Mouse (Mus musculus): Measurements from ENCODE around the gene App. TPM values are rescaled to one million over a fixed set of nuclear protein-coding genes. Genes with fewer than 3 reads are reported as not detected.

App gene
- polyA plus RNA-seq, 1 experiment from 2014 or later, result 297 TPM

DNA sequence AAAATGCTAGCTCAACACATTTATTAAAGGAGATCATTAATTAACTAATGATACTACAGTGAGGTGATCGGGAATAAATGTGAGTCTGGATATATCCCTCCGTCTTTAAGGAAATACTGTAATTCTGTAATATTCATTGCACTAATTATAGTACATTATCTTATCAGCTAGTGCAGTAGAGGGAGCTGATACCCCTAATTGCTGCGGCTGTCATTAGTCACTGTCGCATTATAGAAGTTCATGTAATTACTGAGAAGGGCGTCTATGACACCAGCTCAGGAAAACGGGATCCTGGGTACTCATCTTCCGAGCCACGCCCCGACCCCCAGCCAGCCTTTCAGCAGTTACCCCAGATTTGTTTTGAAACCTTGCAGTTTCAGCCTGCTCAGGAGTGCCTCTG is 209.6 kb downstream of the App start:
- Histone ChIP-seq H3K27me3 (ENCODE audit: control insufficient read depth, insufficient read depth, low read depth, low read length) (no peaks in the 10 kb centered on the region), H3K27ac (ENCODE audit: low read length) (no peak overlapping the region), H3K36me3 (ENCODE audit: control insufficient read depth, insufficient read depth, low read length) (peaks cover 28% of the 10 kb centered on the region), H3K4me1 (replicated peaks; ENCODE audit: control insufficient read depth, insufficient read depth, low read length) (no peaks in the 10 kb centered on the region), H3K9me3 (ENCODE audit: control insufficient read depth, low read length) (no peaks in the 10 kb centered on the region), H3K4me3 (ENCODE audit: low read length) (no peak overlapping the region), H3K9ac (ENCODE audit: low read length) (no peak overlapping the region), H3K4me2 (ENCODE audit: low read depth, low read length) (no peak overlapping the region)
- no peak for ATAC-seq (ENCODE audit: low read depth)
- 75% methylated on average over 9 of the region's 9 CpGs for WGBS

DNA sequence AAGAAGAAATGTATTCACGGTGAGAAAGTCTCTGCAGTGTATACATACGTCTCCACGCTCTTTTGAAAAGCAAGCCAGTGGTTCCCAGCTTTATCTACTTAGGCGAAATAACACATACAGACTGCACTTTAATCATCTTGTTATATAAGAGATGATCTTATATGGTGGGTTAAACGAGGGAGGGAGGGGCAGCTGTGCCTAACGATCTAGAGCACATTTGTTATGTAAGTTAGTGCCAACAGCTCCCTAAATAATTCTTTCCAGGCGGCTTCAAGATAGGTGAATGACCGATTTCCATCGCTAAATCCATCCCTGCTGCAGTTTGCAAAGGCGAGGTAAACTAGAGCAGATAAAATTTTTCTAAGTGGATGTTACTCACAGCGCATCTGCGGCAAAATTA is 210.0 kb downstream of the App start:
- Histone ChIP-seq H3K27me3 (ENCODE audit: control insufficient read depth, insufficient read depth, low read depth, low read length) (no peaks in the 10 kb centered on the region), H3K36me3 (ENCODE audit: control insufficient read depth, insufficient read depth, low read length) (peaks cover 28% of the 10 kb centered on the region), H3K4me1 (replicated peaks; ENCODE audit: control insufficient read depth, insufficient read depth, low read length) (no peaks in the 10 kb centered on the region), H3K9ac (ENCODE audit: low read length) (no peak overlapping the region), H3K27ac (ENCODE audit: low read length) (no peak overlapping the region), H3K4me3 (ENCODE audit: low read length) (no peak overlapping the region), H3K4me2 (ENCODE audit: low read depth, low read length) (no peak overlapping the region), H3K9me3 (ENCODE audit: control insufficient read depth, low read length) (no peaks in the 10 kb centered on the region)
- ATAC-seq (ENCODE audit: low read depth), result no peak
- WGBS, result 76% methylated on average over 12 of the region's 12 CpGs

DNA sequence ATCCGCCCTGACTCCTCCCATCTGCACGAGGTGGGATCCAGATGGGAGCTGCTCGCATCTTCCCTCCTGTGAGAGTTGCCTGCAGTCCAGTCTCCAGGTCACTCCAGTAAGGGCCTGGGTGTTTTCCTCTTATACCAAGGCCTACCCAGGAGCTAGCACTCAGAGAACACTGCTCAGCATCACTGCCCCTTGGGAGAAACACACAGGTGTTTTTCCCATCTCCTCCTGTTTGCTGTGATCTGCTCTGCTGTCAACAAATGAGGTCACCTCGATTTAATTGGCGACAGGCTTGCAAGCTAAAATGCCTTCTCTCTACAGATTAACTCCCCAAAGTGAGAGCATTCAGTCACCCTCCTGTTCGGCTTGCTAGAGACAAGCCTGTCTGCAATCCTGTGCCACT is 216.3 kb downstream of the App start:
- Histone ChIP-seq H3K4me3 (ENCODE audit: low read length) (no peak overlapping the region), H3K4me1 (replicated peaks; ENCODE audit: control insufficient read depth, insufficient read depth, low read length) (no peaks in the 10 kb centered on the region), H3K9ac (ENCODE audit: low read length) (no peak overlapping the region), H3K4me2 (ENCODE audit: low read depth, low read length) (no peak overlapping the region), H3K27ac (ENCODE audit: low read length) (no peak overlapping the region), H3K36me3 (ENCODE audit: control insufficient read depth, insufficient read depth, low read length) (peaks cover 32% of the 10 kb centered on the region), H3K9me3 (ENCODE audit: control insufficient read depth, low read length) (no peaks in the 10 kb centered on the region), H3K27me3 (ENCODE audit: control insufficient read depth, insufficient read depth, low read depth, low read length) (no peaks in the 10 kb centered on the region)
- no peak for ATAC-seq (ENCODE audit: low read depth)
- WGBS, result 66% methylated on average over 6 of the region's 6 CpGs

DNA sequence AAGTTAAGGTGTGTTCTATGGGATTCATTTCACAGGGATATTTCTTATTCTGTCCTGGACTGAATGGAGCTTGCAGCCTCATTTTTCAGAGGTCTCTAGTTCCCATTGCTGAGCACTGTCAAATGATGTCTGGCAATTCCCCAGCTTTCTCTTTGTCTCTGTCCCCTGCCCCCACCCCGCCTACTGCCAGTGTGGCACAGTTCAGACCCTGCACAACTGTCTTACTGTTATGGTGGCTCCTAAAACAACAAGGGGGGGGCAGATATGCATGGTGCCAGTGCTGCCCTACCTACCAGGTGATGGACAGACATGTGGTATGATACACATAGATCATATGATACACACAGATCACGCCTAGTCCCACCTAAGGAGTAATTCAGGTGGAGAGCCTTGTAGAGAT is 216.9 kb downstream of the App start:
- Histone ChIP-seq H3K4me3 (ENCODE audit: low read length) (no peak overlapping the region), H3K4me2 (ENCODE audit: low read depth, low read length) (no peak overlapping the region), H3K9ac (ENCODE audit: low read length) (no peak overlapping the region), H3K27me3 (ENCODE audit: control insufficient read depth, insufficient read depth, low read depth, low read length) (no peaks in the 10 kb centered on the region), H3K36me3 (ENCODE audit: control insufficient read depth, insufficient read depth, low read length) (peaks cover 31% of the 10 kb centered on the region), H3K9me3 (ENCODE audit: control insufficient read depth, low read length) (no peaks in the 10 kb centered on the region), H3K4me1 (replicated peaks; ENCODE audit: control insufficient read depth, insufficient read depth, low read length) (no peaks in the 10 kb centered on the region), H3K27ac (ENCODE audit: low read length) (peak overlapping the region; percentile 6; the same call in 1 of the 2 replicates)
- ATAC-seq (ENCODE audit: low read depth), result no peak
- WGBS, result 88% methylated on average over 2 of the region's 2 CpGs

DNA sequence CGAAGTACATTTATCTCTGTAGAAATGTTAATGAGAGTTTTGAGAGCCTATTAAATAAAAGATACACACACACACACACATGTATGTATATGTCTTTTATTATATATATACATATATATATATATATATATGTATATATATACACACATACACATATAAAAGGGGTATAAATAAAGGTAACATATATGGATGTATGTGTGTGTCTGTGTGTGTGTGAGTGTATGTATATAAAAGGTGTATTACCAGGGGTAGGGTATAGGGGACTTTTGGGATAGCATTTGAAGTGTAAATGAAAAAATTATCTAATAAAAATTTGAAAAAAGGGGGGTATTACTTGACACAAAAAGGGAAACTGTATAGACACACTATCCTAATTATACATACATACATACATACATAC is 217.7 kb downstream of the App start:
- H3K27me3 ChIP-seq (ENCODE audit: control insufficient read depth, insufficient read depth, low read depth, low read length), result no peaks in the 10 kb centered on the region
- peaks cover 27% of the 10 kb centered on the region for H3K36me3 ChIP-seq (ENCODE audit: control insufficient read depth, insufficient read depth, low read length)
- no peak overlapping the region for H3K4me2 ChIP-seq (ENCODE audit: low read depth, low read length)
- no peaks in the 10 kb centered on the region for H3K9me3 ChIP-seq (ENCODE audit: control insufficient read depth, low read length)
- H3K4me3 ChIP-seq (ENCODE audit: low read length), result no peak overlapping the region
- 0 out of 2 replicates have a peak, but pooled peaks have one; percentile 1 for ATAC-seq (ENCODE audit: low read depth)
- no peaks in the 10 kb centered on the region for H3K4me1 ChIP-seq (replicated peaks; ENCODE audit: control insufficient read depth, insufficient read depth, low read length)
- 50% methylated on average over 1 of the region's 1 CpGs for WGBS
- no peak overlapping the region for H3K27ac ChIP-seq (ENCODE audit: low read length)
- H3K9ac ChIP-seq (ENCODE audit: low read length), result no peak overlapping the region

DNA sequence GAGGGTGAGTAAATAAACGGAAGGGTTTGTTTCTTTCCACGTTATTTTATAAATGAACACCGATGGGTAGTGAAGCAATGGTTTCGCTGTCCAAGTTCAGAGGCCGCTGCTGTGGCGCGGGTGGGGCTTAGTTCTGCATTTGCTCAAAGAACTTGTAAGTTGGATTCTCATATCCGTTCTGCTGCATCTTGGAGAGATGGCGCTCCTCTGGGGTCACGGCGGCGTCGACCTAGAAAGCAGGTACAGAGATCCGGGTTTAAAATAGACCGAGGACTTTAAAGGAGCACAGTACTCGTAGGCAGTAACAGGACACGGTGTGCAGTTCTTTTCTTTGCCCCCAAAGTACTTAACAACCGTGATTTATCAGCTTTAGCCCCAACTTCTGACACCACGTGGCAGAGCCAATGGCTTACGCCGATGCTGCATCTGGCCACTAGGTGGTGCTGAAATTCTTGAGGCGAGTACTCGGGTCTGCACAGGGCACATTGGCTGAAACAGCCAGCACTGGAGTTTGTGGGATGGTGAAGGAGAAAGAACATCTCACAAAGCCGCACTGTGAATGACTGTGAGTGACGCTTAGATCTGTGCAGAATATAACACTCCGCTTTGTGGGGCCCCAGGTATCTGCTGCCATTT is 218.2 kb downstream of the App start:
- Histone ChIP-seq H3K9ac (ENCODE audit: low read length) (no peak overlapping the region), H3K4me2 (ENCODE audit: low read depth, low read length) (peak overlapping the region; percentile 38; the same call in 1 of the 2 replicates), H3K4me3 (ENCODE audit: low read length) (no peak overlapping the region), H3K4me1 (replicated peaks; ENCODE audit: control insufficient read depth, insufficient read depth, low read length) (no peaks in the 10 kb centered on the region), H3K36me3 (ENCODE audit: control insufficient read depth, insufficient read depth, low read length) (peaks cover 24% of the 10 kb centered on the region), H3K27ac (ENCODE audit: low read length) (no peak overlapping the region), H3K9me3 (ENCODE audit: control insufficient read depth, low read length) (no peaks in the 10 kb centered on the region), H3K27me3 (ENCODE audit: control insufficient read depth, insufficient read depth, low read depth, low read length) (no peaks in the 10 kb centered on the region)
- ATAC-seq (ENCODE audit: low read depth), result peak; percentile 89
- WGBS, result 31% methylated on average over 26 of the region's 26 CpGs

DNA sequence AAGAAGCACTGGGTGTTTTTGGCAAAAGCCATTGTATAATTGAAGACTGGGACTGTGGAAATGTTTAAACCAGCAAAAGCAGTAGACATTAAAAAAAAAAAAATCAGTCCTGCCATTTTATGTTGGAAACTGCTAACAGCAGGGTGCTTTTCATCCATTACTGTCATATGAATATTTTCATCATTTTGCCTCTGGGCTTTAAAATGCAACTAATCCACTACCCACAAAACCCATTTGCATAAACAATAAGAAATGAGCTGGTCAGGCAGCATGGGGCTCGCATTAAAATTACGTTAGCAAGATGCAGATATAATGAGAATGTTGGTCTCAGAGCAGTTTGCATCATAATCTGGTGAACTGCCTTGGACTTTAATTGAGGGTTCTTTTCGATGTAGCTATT is 242.5 kb downstream of the App start:
- Histone ChIP-seq H3K36me3 (ENCODE audit: control insufficient read depth, insufficient read depth, low read length) (no peaks in the 10 kb centered on the region), H3K4me3 (ENCODE audit: low read length) (no peak overlapping the region), H3K9me3 (ENCODE audit: control insufficient read depth, low read length) (no peaks in the 10 kb centered on the region), H3K4me1 (replicated peaks; ENCODE audit: control insufficient read depth, insufficient read depth, low read length) (no peaks in the 10 kb centered on the region), H3K27ac (ENCODE audit: low read length) (no peak overlapping the region), H3K4me2 (ENCODE audit: low read depth, low read length) (no peak overlapping the region), H3K27me3 (ENCODE audit: control insufficient read depth, insufficient read depth, low read depth, low read length) (no peaks in the 10 kb centered on the region), H3K9ac (ENCODE audit: low read length) (no peak overlapping the region)
- ATAC-seq (ENCODE audit: low read depth), result no peak
- 89% methylated on average over 3 of the region's 3 CpGs for WGBS

DNA sequence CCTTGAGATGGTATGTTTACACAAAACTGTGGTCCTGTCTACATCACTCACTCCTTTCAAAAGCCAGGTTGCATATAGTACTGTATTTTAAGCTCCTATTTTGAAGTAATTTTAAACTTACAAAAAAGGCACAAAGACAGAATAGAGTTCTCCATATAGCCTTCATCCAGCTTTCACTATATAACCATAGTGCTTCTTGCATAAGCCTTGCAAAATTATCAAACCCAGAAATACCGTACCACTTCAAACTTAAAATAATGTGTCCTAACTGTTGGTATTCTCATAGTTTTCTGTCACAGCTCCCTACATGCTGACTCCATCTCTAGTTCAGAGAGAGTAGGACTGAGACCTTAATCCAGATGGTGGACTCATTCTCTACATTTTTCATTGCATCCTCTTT is 245.7 kb downstream of the App start:
- no peak for ATAC-seq (ENCODE audit: low read depth)
- Histone ChIP-seq H3K4me1 (replicated peaks; ENCODE audit: control insufficient read depth, insufficient read depth, low read length) (no peaks in the 10 kb centered on the region), H3K4me2 (ENCODE audit: low read depth, low read length) (no peak overlapping the region), H3K27me3 (ENCODE audit: control insufficient read depth, insufficient read depth, low read depth, low read length) (no peaks in the 10 kb centered on the region), H3K4me3 (ENCODE audit: low read length) (no peak overlapping the region), H3K9ac (ENCODE audit: low read length) (no peak overlapping the region), H3K9me3 (ENCODE audit: control insufficient read depth, low read length) (no peaks in the 10 kb centered on the region), H3K27ac (ENCODE audit: low read length) (no peak overlapping the region), H3K36me3 (ENCODE audit: control insufficient read depth, insufficient read depth, low read length) (no peaks in the 10 kb centered on the region)
- WGBS, result 95% methylated on average over 1 of the region's 1 CpGs

DNA sequence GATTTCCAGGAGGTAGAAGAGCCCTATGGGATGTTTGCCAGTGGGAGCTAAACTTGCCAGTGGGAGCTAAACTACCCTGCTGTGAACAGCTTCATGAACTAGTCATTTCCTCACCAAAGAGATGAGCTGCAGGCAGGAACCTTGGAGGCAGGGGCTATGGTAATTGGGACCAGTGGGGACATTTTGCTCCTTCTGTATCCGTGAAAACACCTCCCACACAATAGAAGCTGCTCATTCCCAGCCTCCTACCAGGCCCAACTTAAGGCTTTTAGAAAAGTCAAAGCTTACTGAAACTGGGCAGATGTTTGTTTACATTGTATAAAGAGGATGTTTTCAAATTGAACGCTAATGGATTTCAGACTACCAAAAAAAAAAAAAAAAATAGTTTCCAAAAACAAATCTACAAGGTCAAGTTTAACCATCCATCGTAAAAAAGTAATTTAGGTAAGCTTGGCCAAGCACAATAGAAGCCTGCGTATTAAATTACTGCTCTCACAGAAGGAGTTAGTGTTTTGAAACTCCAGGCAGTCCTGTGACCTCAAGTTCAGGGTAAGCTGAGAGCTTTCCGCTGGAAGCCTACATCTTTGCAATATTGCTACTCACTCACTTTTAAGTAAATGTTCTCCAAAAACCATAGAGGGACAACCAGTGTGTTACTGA is 253.8 kb downstream of the App start:
- H3K4me3 ChIP-seq (ENCODE audit: low read length), result no peak overlapping the region
- no peak overlapping the region for H3K4me2 ChIP-seq (ENCODE audit: low read depth, low read length)
- H3K27ac ChIP-seq (ENCODE audit: low read length), result peak overlapping the region; percentile 20; the same call in 1 of the 2 replicates
- H3K9me3 ChIP-seq (ENCODE audit: control insufficient read depth, low read length), result no peaks in the 10 kb centered on the region
- no peak overlapping the region for H3K9ac ChIP-seq (ENCODE audit: low read length)
- no peak for ATAC-seq (ENCODE audit: low read depth)
- no peaks in the 10 kb centered on the region for H3K27me3 ChIP-seq (ENCODE audit: control insufficient read depth, insufficient read depth, low read depth, low read length)
- 40% methylated on average over 5 of the region's 5 CpGs for WGBS
- H3K4me1 ChIP-seq (replicated peaks; ENCODE audit: control insufficient read depth, insufficient read depth, low read length), result no peaks in the 10 kb centered on the region
- H3K36me3 ChIP-seq (ENCODE audit: control insufficient read depth, insufficient read depth, low read length), result no peaks in the 10 kb centered on the region
